Mouse (Mus musculus): ENCODE results near the gene Lrfn3.
A peak's percentile ranks its signal among the peaks of the same experiment; 100 is the strongest.

Lrfn3 gene

DNA sequence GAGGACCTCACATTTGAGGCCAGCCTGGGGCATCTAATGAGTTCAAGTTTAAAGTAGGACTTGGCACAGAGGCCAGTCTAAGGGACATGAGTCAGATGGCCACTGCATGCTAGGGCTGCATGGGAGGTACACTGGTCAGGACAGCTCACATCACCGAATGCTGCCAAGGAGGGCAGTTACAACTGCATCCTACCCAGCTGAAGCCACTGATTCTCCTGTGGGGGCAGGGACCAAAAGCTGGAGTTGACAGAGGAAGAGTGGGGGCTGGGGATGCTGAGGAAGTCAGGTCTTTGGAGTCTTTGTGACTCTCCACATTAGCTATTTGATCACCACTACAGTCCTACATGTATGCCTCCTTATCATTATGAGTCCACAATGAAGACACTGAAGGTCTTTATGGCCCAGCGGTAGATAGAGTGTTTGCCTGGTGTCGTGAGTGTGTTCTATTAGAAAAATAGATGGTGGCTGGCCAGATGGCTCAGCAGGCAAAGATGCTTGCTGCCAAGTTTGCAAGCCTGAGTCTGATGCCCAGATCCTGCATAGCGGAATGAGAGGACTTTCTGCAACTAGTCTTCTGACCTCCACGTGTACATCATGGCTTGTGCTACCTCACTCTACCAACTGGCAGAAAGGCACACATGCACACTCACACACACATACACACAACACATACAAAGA lies 23.0 kb downstream of the Lrfn3 start:
- no peak for DNase-seq

GRCm38 (mm10) chr7:30336384-30336783 lies 26.2 kb downstream of the Lrfn3 start:
- peak; percentile 64 to 85 for DNase-seq

GRCm38 (mm10) chr7:30335688-30336087 lies 26.9 kb downstream of the Lrfn3 start:
- no peak for DNase-seq

- DNase-seq, result no peak
Measured at GRCm38 (mm10) chr7:30334563-30334962, 28.0 kb downstream of the Lrfn3 start.

DNA sequence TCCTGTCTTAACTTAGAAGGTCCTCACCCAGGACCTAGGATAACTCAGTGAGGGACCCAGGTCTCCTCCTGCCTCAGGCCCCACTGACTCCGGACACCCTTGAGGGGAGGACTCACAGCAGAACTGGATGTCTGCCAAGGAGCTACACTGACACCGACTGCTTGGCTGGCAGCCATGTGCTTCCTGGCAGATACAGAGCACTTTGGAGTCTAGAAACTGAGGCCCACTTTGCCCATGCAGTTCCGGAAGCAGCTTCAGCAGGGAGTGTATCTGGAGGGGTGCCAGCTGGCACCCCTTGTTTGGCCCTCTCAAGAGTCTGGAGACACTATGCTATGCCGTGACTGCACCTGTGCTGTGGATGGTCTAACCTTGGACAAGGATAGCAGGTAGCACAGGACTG lies 29.1 kb downstream of the Lrfn3 start:
- DNase-seq, result peak; percentile 78 to 87

DNA sequence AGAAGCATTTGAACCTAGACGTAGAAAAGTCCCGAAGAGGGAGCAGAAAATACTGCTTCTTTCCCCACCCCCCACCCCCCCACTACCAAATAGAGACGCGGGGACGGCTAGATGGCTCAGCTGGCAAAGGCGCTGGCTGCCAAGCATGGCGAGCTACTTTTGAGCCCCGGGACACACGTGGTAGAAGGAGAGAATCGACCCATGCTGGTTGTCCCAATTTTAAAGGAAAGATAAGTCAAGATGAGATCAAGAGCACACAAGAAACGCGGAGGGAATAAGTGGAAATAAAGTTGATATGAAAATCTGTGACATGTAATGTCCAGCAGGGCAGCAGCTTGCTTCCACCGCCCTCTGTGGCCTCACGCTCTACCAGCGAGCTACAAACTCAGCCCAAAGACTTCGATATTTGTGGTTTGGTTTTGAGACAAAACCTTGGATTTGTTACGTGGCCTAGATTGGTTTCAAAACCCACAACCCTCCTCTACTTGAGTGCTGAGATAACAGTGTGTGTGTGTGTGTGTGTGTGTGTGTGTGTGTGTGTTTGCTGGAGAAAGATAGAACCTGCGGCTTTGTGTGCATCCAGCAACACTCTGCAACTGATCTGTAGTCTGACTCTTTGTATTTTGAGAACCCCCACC lies 29.8 kb downstream of the Lrfn3 start:
- DNase-seq, result no peak

- peak; percentile 79 to 81 for DNase-seq
Measured at GRCm38 (mm10) chr7:30331887-30332286, 30.7 kb downstream of the Lrfn3 start.

- no peak for DNase-seq
Measured at GRCm38 (mm10) chr7:30328379-30328778, 34.2 kb downstream of the Lrfn3 start.

DNA sequence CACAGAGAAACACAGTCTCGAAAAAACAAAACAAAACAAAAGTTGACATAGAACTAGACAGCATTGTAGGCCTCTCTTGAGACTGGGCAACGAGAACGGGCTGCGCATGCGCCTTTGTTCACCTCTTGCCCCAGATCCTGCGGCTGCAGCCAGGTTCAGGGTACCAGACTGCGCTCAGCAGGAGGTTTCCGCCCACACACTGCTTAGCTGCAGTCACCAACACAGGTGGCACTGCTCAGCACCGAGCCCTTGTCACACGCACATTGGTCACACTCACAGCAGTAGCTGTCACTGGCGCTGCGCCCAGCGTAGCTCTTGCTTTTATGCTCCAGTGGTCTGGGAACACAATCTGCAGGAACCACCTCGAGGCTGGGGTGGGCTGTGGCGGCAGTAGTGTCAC lies 35.4 kb downstream of the Lrfn3 start:
- peak in 1 of 2 experiments; percentile 56 for DNase-seq

GRCm38 (mm10) chr7:30326427-30326826 lies 36.1 kb downstream of the Lrfn3 start:
- no peak for DNase-seq

- DNase-seq, result peak in 1 of 2 experiments; percentile 66
Measured at GRCm38 (mm10) chr7:30325364-30325763, 37.2 kb downstream of the Lrfn3 start.

DNA sequence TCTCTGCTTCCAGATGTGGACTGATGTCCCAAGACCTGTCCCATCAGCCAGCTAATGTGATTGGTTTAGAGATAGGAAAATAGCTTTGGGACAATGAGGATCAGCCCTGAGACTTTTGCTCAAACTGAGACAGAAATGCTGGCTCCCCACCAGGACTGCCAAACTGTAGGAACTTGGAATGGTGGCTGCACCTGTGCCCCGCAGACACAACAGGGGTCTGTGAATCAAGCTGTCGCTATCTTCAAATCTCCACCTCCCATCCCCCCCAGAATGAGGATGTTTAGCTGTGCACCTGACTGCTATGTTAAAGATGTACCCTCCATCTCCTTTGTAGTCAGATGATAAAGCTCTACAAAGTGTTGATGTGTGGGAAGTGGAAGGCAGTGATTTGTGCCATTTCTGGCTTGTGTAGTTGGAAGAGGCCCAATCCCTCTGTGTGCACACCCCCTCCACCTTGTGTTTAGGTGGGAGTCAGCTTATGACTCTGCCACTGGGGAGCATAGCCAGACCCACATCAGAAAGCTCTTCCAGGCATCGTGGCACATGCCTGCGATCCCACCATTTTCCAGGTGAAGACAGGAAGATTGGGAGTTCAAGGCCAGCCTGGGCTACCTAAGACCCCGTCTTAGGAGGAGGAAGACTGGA lies 38.1 kb downstream of the Lrfn3 start:
- DNase-seq, result no peak

- DNase-seq, result no peak
Measured at GRCm38 (mm10) chr7:30323795-30324194, 38.8 kb downstream of the Lrfn3 start, which contains the start of gene Sdhaf1. Gene Sdhaf1 (minus strand): TSS chr7:30323895.

DNA sequence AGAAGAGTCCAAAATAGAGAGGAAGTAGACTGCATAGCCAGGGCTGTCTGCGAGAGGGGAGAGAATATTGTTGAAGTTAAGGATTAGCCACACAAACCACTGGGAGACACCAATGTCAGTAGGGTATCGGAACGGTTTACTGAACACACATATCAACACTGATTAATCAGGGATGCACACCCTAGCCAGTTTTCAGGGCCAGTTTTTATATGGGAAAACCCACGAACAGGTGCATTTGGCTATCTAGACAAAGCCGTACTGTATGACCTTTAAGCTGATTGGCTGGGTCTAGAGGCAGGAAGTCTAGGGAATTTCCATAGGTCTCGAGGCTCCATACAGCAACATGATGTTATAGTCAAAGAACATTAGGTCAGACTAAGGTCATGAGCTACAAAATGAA lies 39.7 kb downstream of the Lrfn3 start:
- no peak for DNase-seq

DNA sequence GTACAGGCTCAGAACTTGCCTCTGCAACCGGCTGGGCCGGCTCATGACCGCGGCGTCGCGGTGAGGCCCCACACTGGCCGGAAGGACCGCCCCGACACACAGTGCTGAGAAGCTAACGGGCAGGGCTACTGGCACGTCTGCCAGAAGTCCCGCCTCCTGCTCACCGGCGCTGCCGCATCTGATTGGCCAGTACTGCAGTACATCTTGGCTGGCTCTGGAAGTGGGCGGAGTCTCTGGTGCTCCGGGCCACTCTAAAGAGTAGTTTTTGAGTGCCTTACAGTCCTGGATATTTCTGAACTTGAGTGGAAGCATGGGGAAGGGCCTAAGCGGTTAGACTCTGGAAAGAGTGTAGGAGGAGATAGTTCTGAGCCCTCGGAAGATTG lies 40.3 kb downstream of the Lrfn3 start:
- peak; percentile 98 for DNase-seq

DNA sequence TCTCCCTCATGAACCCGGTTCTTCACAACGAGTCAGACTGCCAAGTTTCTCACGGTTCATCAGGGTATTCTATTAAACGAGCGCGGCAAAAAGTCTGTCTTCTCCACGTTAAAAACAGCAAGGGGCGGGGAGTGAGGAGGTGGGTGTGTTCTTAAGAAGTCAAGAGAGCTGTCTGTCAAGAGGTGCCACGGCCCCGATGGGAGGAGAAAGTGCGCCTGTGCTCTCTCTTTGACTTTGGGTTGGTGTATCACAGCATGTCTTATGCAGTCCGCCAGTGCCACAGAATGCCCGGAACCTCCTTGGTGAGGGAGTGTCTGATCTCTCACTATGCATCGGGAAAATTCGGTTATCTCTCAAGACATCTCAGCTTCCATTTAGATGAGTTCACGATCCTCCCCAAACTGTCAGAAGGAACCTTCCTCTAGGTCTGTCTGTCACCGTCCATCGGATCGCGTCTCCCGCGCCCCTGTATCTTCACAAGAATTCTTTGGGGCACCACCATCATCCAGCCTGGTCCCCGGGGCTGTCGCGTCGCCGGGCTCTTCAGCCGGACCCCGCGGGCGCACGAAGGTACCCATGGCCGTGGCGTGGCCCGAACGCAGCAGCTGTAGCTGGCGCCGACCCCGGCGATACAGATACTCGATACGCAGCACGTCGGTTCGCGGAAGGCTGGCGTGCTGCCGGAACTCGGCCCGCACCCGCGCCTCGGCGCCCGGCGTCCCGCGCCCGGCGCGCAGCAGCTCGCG lies 40.9 kb downstream of the Lrfn3 start, which contains the start of gene E130208F15Rik:
Gene E130208F15Rik, plus strand, starts transcription at position 202 of the 746 bp plus-strand sequence.
- peak; percentile 89 to 92 for DNase-seq

DNA sequence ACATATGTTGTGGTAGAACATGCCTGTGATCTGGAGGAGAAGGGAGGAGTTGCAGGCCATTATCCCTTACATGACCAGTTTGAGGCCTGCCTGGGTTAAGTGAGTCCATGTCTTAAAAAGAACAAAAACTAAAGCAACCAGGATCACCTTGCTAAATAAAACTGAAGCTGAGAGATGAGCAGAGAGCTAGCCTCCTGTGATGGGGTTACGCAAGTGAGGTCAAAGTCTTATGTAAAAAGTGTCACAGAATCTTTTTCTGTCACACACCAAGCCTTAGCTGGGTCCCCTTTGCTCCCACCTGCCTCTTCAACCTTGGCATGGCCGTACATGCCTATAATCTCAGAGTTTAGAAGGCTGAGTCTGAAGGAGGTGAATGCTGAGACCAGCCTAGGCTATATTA lies 41.6 kb downstream of the Lrfn3 start:
- no peak for DNase-seq

DNA sequence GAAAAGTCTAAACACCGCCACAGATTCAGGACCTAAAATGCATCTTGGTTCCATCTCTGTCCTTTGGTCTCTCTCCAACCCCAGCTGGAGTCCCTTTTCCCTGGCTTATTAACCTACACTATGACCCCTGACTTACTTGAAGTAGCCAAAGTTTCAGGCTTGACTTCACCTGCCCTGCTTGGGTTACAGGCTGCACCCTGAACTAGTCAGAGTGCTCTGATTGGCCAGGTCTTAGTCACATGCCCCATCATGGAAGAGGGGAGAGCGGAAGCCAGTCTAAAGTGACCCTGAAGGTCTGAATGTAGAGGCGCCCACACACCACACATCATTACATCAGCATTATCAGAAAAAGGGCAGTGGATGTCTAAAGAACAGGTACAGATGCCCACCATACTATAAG lies 44.4 kb downstream of the Lrfn3 start:
- DNase-seq, result peak; percentile 66 to 69

DNA sequence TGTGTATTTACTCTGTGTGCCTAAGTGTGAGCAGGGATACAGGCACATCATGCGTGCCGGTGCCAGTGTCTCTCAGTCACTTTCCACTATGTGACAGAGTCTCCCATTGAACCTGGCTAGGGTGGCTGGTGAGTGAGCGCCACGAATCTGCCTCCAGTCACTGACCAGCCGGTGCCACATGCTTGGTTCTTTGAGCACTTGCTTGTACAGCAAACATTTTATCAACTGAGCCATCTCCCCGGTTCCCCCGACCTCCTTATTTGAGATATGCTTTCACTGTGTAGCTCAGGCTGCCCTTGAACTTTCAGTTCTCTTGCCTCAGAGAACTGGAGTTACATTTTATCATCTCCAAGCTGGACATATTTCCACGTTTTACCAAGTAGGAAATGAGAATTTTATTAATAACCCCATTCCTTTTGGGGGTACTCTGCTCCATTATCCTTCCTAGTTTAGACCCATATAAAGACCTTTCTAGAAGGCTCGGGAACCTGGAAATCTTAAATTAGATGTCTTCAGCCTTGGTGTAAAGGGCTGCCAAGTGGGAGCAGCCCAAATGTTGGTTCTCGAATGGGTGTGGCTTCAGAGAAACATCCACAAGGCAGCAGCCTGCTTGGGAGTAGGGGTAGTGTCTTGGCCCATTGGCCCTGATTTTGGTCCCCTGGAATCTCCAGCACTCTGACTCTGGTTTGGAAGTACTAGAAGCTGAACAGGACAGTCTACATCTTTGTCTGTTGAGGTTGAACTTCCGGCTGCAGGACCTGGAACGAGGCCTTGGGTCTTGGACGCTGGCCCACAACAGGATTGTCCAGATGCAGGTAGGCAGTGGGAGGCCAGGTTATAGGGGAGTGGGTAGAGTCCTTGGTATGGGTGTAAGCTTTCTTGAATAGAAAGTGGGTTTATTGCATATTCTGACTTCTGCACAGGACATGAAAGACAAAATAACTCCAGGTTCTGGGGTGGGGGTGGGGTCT lies 46.7 kb downstream of the Lrfn3 start:
- no peak for DNase-seq

DNA sequence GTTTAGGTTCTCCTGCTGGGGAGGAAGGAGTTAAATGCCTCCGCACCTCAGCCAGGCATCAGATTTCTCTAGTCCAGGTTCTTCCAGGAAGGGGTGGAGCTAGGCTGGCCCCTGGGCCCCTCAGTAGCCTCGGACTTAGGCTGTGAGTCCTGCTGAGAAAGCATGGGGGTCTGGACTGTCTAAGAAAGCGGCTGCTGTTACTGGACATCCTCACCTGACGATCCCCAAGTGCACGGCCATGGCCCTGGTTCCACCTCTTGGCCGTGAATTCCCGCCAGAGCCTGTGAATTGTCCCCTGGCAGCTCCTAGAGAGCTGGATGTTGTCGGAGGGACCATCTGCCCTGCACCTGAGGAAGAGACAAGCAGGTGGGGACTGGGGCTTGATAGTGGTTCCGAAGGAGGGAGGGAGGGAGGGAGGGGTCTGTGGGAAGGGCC lies 47.8 kb downstream of the Lrfn3 start, which contains the start of gene Syne4:
Gene Syne4, plus strand, starts transcription at position 87 of the 435 bp plus-strand sequence.
- no peak for DNase-seq

- peak; percentile 76 to 80 for DNase-seq
Measured at GRCm38 (mm10) chr7:30313666-30314320, 48.8 kb downstream of the Lrfn3 start.

Data from kidney, adult 8-10 months (tissue).